Mouse (Mus musculus) heart, postnatal 0 days (tissue): Measurements from ENCODE around the gene Stox2.

Source experiments
- CTCF ChIP-seq: IDR thresholded peaks from 2 replicates; pipeline ENCODE4 v1.5.1; 2016; ENCODE audit warnings: antibody characterized with exemption, control low read depth, low read depth
- EP300 ChIP-seq: IDR thresholded peaks from 2 replicates; pipeline ENCODE4 v1.6.1; 2016; ENCODE audit warnings: antibody characterized with exemption, low read depth

DNA sequence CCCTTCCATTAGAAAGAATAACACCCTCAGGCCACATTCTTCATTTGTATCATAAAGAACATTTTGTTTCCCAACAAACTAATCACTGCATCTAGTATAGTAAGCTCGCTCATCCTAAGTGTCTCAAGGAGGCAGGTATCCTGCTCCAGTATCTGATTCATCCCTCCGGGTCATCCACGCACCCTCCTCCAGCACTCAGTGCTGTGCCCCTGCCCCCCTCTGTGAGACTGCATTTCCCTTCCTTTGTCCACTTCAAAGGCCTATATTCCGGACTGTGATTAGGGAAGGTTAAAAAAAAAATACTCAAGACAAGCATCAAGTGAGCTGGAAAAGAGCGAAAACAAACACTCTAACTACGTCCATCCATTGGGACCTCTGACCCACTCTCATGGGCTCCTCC is 260.8 kb downstream of the Stox2 start:
- TF ChIP-seq EP300, result no peak
- no peak for TF ChIP-seq CTCF
